Mouse (Mus musculus) midbrain, embryonic 14.5 days (tissue): ENCODE measurements around the gene Osbpl9. TPM values are rescaled to one million over a fixed set of nuclear protein-coding genes. Genes with fewer than 3 reads are reported as not detected.

Source experiments
- ATAC-seq: fragments of 200-750 bp; cut with Nextera tagmentation; 2 replicates; pipeline ENCODE4 v1.8.0; 2017; ENCODE audit warnings: moderate number of reproducible peaks, moderate library complexity; ENCODE audit not compliant: low FRiP score, low TSS enrichment
- DNase-seq: peaks from one replicate; pipeline ENCODE4 v3.0.0-alpha.2; 2015
- H3K27ac ChIP-seq: fragments of 300-500 bp; sonication (generic); replicated peaks from 2 replicates; pipeline ENCODE4 v1.5.1; 2014; ENCODE audit warnings: mild to moderate bottlenecking, low read depth, low read length, moderate library complexity
- H3K27me3 ChIP-seq: fragments of 300-500 bp; sonication (generic); 2 replicates; pipeline ENCODE4 v1.6.1; 2014; ENCODE audit warnings: low read length, control low read depth, mixed read lengths; ENCODE audit not compliant: control insufficient read depth, insufficient read depth
- H3K36me3 ChIP-seq: fragments of 300-500 bp; sonication (generic); 2 replicates; pipeline ENCODE4 v1.6.1; 2014; ENCODE audit warnings: low read length, control low read depth; ENCODE audit not compliant: control insufficient read depth, insufficient read depth
- H3K4me1 ChIP-seq: fragments of 300-500 bp; sonication (generic); 2 replicates; pipeline ENCODE4 v1.6.1; 2014; ENCODE audit warnings: mild to moderate bottlenecking, antibody characterized with exemption, low read length, control low read depth; ENCODE audit not compliant: control insufficient read depth, insufficient read depth
- H3K4me2 ChIP-seq: fragments of 300-500 bp; sonication (generic); 2 replicates; pipeline ENCODE4 v1.6.1; 2014; ENCODE audit warnings: mild to moderate bottlenecking, low read length, moderate library complexity
- H3K4me3 ChIP-seq: fragments of 300-500 bp; sonication (generic); replicated peaks from 2 replicates; pipeline ENCODE4 v1.5.1; 2014; ENCODE audit warnings: low read depth, low read length
- H3K9ac ChIP-seq: fragments of 300-500 bp; sonication (generic); replicated peaks from 2 replicates; pipeline ENCODE4 v1.6.1; 2014; ENCODE audit warnings: mild to moderate bottlenecking, low read length, moderate library complexity
- H3K9me3 ChIP-seq: fragments of 300-500 bp; sonication (generic); 2 replicates; pipeline ENCODE4 v1.6.1; 2016; ENCODE audit warnings: low read length, control low read depth, mixed read lengths; ENCODE audit not compliant: control insufficient read depth
- WGBS: fragments of 180-500 bp; shearing (Covaris S2); extraction: QIAGEN DNeasy Blood & Tissue Kit; methylation state at CpG from one replicate; pipeline ENCODE4 v1.1.7; 2014; 5-methylcytosine and 5-hydroxymethylcytosine counted together
- polyA plus RNA-seq: library from polyadenylated mRNA; unstranded; fragments of >200 nt; fragmentation: Nextera tagmentation; extraction: Ambion mirVana; gene quantifications from 2 replicates; pipeline ENCODE4 v1.2.1, GENCODE M21; 2014

Gene Osbpl9
- polyA plus RNA-seq, 1 experiment from 2014 or later = 81.1 TPM

DNA sequence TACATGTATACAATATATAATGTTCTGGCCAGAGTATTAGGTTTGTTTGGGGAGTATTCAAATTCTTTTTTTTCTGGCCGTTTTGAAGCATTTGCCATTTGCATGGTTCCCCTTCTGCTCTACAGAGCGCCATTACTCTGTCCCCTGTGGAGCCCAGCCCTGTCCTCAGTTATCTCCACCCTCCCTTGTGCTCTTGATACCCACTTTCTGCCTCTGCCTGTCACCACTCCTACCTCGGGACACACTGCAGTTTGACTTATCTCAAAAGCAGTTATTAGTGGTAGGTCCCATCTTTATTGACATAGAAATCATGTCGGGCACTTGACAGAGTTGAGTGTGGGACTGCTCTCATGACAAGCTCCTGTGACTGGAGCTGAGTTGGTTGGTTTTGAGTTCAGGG lies 159.3 kb downstream of the Osbpl9 start:
- H3K27ac ChIP-seq = no peak overlapping the region
- H3K4me2 ChIP-seq = no peak overlapping the region
- no peak for ATAC-seq
- no peak overlapping the region for H3K9ac ChIP-seq
- H3K9me3 ChIP-seq = no peaks in the 10 kb centered on the region
- peaks cover 88% of the 10 kb centered on the region for H3K36me3 ChIP-seq
- WGBS = 91% methylated on average over 4 of the region's 4 CpGs
- H3K4me1 ChIP-seq = no peaks in the 10 kb centered on the region
- no peaks in the 10 kb centered on the region for H3K27me3 ChIP-seq
- no peak overlapping the region for H3K4me3 ChIP-seq
- DNase-seq = no peak

DNA sequence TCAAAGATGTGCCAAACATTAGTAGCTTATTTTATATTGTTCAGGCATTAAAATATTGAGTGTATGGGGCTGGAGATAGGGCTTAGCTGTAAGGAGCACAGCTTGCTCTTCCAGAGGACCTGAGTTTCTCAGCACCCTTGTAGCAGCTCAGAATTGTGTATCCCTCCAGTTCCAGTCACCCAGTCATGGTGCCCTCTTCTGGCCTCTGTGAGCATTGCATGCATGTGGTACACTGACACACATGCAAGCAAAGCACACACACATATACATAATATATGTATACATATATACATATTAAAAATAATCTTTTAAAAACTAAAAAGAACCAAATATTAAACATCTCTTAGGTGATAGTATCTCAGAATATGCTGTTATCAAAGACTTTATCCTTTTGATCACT lies 165.7 kb downstream of the Osbpl9 start:
- Histone ChIP-seq H3K9ac (no peak overlapping the region), H3K9me3 (no peaks in the 10 kb centered on the region), H3K4me3 (no peak overlapping the region), H3K4me1 (no peaks in the 10 kb centered on the region), H3K27me3 (no peaks in the 10 kb centered on the region), H3K27ac (no peak overlapping the region), H3K36me3 (peaks cover 69% of the 10 kb centered on the region), H3K4me2 (no peak overlapping the region)
- DNase-seq = peak; percentile 62
- ATAC-seq = no peak

DNA sequence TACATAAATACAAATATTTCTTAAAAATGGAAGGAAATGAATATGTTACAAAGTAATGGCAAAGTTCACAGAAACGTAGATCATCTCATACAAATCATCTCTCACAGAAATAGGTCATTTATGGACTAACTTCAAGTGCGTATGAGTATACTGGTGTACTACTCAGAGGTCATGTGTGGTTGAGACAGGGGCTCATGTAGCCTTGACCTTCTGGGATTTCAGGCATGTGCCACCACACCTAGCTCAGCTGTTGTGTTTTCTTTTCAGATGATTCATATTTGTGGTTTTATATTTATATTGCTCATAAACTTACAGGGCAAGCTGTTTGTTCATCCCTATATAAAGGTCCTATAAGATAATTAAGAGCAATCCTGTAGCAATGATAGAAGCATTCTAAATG lies 171.8 kb downstream of the Osbpl9 start:
- no peaks in the 10 kb centered on the region for H3K27me3 ChIP-seq
- H3K9me3 ChIP-seq = no peaks in the 10 kb centered on the region
- H3K4me3 ChIP-seq = no peak overlapping the region
- no peak overlapping the region for H3K27ac ChIP-seq
- H3K4me2 ChIP-seq = no peak overlapping the region
- no peak overlapping the region for H3K9ac ChIP-seq
- DNase-seq (no peak), ATAC-seq (no peak)
- WGBS = 96% methylated on average over 2 of the region's 2 CpGs
- peaks cover 72% of the 10 kb centered on the region for H3K36me3 ChIP-seq
- H3K4me1 ChIP-seq = no peaks in the 10 kb centered on the region

DNA sequence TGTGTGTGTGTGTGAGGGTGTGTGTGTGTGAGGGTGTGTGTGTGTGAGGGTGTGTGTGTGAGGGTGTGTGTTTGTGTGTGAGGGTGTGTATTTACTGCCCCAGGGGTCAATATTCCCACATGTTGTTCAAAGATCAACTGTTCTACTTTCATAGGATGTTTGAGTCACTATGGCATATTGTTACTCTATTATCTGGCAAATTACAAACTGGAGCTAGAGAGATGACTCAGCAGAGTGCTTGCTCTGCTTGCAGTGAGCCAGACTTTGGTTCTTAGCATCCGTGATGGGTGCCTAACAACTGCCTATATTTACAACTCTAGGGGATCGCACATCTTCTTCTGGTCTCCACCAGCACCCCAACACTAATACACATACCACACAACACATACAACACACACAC lies 172.2 kb downstream of the Osbpl9 start:
- Histone ChIP-seq H3K4me2 (no peak overlapping the region), H3K9me3 (no peaks in the 10 kb centered on the region), H3K36me3 (peaks cover 75% of the 10 kb centered on the region), H3K4me3 (no peak overlapping the region), H3K27ac (no peak overlapping the region), H3K4me1 (no peaks in the 10 kb centered on the region), H3K9ac (no peak overlapping the region), H3K27me3 (no peaks in the 10 kb centered on the region)
- DNase-seq (no peak), ATAC-seq (no peak)
- 98% methylated on average over 2 of the region's 2 CpGs for WGBS

DNA sequence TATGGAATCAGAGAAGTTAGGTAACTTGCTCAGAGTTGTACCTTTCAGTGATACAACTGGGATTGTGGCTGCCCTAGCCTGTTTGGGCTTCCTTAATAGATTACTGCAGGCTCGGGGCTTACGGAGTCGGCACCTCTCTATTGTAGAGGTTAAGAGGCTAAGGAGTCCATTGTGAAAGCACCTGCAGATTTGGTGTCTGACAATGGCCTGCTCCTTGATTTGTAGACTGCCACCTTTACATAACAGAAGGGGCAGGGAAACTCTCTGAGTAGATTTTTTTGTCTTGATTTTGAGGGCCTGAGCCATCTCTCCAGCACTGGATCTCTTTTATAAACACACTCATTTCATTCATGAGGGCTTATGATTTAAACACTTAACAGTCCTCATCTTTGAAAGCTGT lies 175.5 kb downstream of the Osbpl9 start:
- Histone ChIP-seq H3K27me3 (no peaks in the 10 kb centered on the region), H3K27ac (no peak overlapping the region), H3K4me2 (no peak overlapping the region), H3K4me3 (no peak overlapping the region), H3K36me3 (peaks cover 68% of the 10 kb centered on the region), H3K9me3 (no peaks in the 10 kb centered on the region), H3K4me1 (no peaks in the 10 kb centered on the region), H3K9ac (no peak overlapping the region)
- ATAC-seq (no peak), DNase-seq (no peak)
- WGBS = 38% methylated on average over 3 of the region's 3 CpGs

DNA sequence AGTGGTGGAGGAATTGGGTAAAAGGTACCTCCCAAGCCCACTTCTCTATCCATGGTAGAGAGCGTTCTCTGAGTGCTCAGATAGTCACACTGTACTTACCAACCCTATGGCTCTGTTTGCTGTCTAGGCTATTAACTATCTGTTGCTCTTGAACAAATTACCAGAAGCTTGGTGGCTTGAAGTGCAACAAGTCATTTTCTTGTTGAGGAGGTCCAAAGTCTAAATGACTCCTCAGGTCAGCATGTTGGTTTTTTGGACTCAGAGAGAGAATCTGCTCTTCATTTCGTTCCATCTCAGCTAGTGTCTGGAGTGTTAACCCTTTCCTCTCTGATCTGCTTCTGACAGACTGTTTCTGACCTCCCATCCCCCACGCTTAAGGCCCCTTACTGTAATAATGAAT lies 177.0 kb downstream of the Osbpl9 start:
- Histone ChIP-seq H3K27me3 (no peaks in the 10 kb centered on the region), H3K9ac (no peak overlapping the region), H3K4me1 (no peaks in the 10 kb centered on the region), H3K9me3 (no peaks in the 10 kb centered on the region), H3K27ac (no peak overlapping the region), H3K36me3 (peaks cover 66% of the 10 kb centered on the region), H3K4me2 (no peak overlapping the region), H3K4me3 (no peak overlapping the region)
- no peak for DNase-seq
- ATAC-seq = no peak
- 64% methylated on average over 3 of the region's 3 CpGs for WGBS

DNA sequence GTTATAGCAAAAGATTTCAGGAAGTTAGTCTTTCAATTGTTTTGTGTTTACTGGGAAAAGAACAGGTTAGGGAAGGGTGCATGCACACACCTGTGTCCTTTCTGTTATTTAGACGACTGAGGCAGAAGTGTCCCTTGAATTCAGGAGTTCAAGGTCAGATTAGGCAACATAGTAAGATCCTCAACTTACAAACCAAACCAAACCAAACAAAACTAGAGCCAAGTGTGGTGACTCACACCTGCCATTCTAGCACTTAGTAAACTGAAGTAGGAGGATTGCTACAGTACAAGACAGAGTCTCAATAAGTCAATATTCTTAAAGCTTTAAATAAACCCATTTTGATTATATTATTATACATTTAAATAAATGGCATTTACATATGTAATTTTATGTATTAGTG lies 180.1 kb downstream of the Osbpl9 start:
- no peaks in the 10 kb centered on the region for H3K9me3 ChIP-seq
- H3K9ac ChIP-seq = no peak overlapping the region
- DNase-seq (no peak), ATAC-seq (no peak)
- no peaks in the 10 kb centered on the region for H3K27me3 ChIP-seq
- WGBS = 86% methylated on average over 1 of the region's 1 CpGs
- no peak overlapping the region for H3K4me3 ChIP-seq
- H3K36me3 ChIP-seq = peaks cover 68% of the 10 kb centered on the region
- H3K4me1 ChIP-seq = no peaks in the 10 kb centered on the region
- no peak overlapping the region for H3K4me2 ChIP-seq
- no peak overlapping the region for H3K27ac ChIP-seq

DNA sequence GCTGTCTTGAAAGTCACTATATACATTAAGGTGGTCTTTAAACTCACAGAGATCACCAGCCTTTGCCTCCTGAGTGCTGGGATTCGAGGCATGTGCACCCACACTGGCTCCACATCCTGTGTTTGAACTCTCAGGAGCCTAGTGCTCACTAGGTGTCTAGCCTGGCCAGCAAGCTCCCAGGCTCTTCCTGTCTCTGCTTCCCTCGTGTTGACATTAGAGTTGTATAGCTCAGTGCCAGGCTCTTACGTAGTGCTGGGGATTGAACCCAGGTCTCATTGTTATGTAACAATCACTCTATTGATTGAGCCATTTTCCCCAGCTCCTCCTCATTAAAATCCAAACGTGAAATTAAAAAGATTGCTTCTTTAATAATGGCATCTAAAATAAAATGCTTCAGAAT lies 182.8 kb downstream of the Osbpl9 start:
- WGBS = 74% methylated on average over 4 of the region's 4 CpGs
- peaks cover 58% of the 10 kb centered on the region for H3K36me3 ChIP-seq
- no peak for DNase-seq
- no peak overlapping the region for H3K4me2 ChIP-seq
- H3K27ac ChIP-seq = no peak overlapping the region
- no peaks in the 10 kb centered on the region for H3K9me3 ChIP-seq
- H3K4me1 ChIP-seq = no peaks in the 10 kb centered on the region
- no peaks in the 10 kb centered on the region for H3K27me3 ChIP-seq
- no peak overlapping the region for H3K4me3 ChIP-seq
- no peak for ATAC-seq
- no peak overlapping the region for H3K9ac ChIP-seq

DNA sequence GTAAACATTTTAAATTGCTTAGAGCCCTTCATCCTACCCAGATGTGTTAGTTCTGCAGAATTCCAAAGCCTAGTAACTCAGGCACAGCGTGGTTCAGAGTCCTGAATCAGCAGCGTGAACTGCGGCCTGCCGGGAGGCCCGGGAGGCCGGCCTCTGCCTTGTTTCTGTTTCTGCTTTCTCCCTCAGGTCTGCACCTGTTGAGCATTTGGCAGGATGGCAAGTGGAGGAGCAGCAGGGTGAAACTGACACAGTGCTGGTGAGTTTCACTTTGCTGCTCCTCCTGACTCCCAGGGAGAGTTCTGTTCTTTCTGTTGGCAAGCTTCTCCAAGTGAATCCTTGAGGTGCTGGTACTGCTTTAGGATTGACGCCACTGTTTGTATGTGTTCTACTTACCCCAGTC lies 184.6 kb downstream of the Osbpl9 start:
- Histone ChIP-seq H3K36me3 (peaks cover 51% of the 10 kb centered on the region), H3K4me1 (no peaks in the 10 kb centered on the region), H3K27ac (no peak overlapping the region), H3K27me3 (no peaks in the 10 kb centered on the region), H3K9me3 (no peaks in the 10 kb centered on the region), H3K4me2 (no peak overlapping the region), H3K4me3 (no peak overlapping the region), H3K9ac (no peak overlapping the region)
- DNase-seq = no peak
- 61% methylated on average over 7 of the region's 7 CpGs for WGBS
- ATAC-seq = no peak
